Comparison of ENCODE assay signal across 29 mouse cellular contexts in the genomic region with DNA sequence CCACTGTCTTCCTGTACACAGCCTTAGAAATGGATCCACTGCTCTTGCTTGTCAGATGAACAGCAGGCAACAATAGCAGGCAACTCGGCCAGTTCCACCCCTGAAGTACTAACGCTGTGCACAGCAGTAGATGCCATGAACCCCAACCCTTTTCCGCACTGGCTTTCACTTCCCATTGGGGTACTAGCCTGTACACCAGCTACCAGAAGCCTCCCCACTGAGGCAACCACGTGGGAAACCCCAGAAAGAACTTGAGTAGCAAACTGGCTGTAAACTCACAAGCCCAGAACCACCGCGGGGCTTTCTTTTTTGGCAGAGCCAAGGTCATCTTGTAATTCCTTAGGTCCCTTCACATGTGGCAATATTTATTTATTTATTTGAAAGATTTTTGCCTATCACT. TPM values are rescaled to one million over a fixed set of nuclear protein-coding genes. Genes with fewer than 3 reads are reported as not detected.
"Had no signal": no experiment of that assay in that cellular context is flagged by ENCODE, and none has a peak within 500 bp of the region (broad histone marks: within the 10 kb centered on the region; RNA-seq: fewer than 3 reads in every experiment).

No protein-coding gene starts in this region.

- ATAC-seq: hindbrain, postnatal 0 days; intestine, embryonic 16.5 days had no signal

- DNase-seq: gastrocnemius, adult 2 months; gastrocnemius, postnatal 10 days; gastrocnemius, postnatal 25 days; heart, adult 11 months; heart, adult 2 months; heart, postnatal 14 days; heart, postnatal 36 days; kidney, adult 11 months; kidney, adult 2 months; kidney, adult 9 months; kidney, postnatal 10 days; kidney, postnatal 25 days; kidney, postnatal 4 days; liver; liver, embryonic 13.5 days had no signal

- H3K36me3 ChIP-seq: heart, embryonic 13.5 days; heart, embryonic 15.5 days; hindbrain, embryonic 15.5 days; kidney, embryonic 15.5 days; limb, embryonic 12.5 days; liver, embryonic 13.5 days had no signal

- H3K4me3 ChIP-seq: gastrocnemius, adult 2 months; heart, adult 2 months; heart, embryonic 13.5 days; heart, embryonic 15.5 days; hindbrain, embryonic 13.5 days; hindbrain, embryonic 15.5 days; kidney, embryonic 15.5 days; layer of hippocampus, adult 2 months; limb, embryonic 10.5 days; limb, embryonic 12.5 days; liver, embryonic 13.5 days had no signal

- H3K27ac ChIP-seq: gastrocnemius, adult 2 months; heart, adult 2 months; heart, embryonic 13.5 days; heart, embryonic 15.5 days; hindbrain, embryonic 13.5 days; hindbrain, embryonic 15.5 days; hindbrain, postnatal 0 days; kidney, embryonic 15.5 days; layer of hippocampus, adult 2 months; limb, embryonic 10.5 days; limb, embryonic 12.5 days; liver, embryonic 13.5 days had no signal

RNA-seq across cellular contexts. Expression of a gene that starts 9.1 kb away (rescaled TPM):
- total RNA-seq: gastrocnemius, adult 2 months; gastrocnemius, postnatal 25 days; heart, adult 2 months; heart, postnatal 14 days; hematopoietic stem cell, adult 5-6 weeks had no signal
- polyA plus RNA-seq: heart, adult 2 months; heart, embryonic 11.5 days; hindbrain, embryonic 11.5 days; hindbrain, embryonic 13.5 days; intestine, embryonic 14.5 days; intestine, embryonic 16.5 days; kidney, adult 2 months; kidney, embryonic 15.5 days; limb, embryonic 10.5 days; liver, embryonic 13.5 days had no signal
